Mouse (Mus musculus) mouse trophoblast stem cell (cell line): ENCODE results near the gene Tle6.

Experiments
- in situ Hi-C, 2 experiments: fragments of 300-500 bp; cut with MseI, MboI; formaldehyde crosslinking; loops; 2 replicates in 1 of 2; 3 replicates in 1 of 2; pipeline ENCODE4 v1.15.1; 2025

Tle6 gene

DNA sequence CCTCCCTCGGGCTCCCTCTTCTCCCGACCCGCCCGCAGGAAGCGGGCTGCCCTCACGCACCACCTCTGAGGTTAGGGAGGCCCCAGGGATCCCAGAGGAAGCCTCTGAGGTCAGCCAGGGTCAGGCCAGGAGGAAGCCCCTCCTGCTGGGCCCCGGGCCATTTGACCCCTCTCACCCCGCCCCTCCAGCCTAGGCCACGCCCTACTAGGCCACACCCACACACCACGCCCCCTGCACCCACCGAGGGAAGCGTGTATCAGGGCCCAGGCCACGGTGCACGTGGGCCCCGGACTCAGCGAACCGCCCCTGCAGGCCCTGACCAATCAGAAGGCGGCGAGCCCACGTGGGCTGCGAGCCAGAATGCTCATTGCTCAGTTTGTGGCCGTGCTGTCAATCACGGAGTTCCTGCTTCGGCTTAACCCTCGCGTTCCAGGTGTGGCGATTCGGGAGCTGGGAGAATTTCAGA lies at the start of gene Tle6:
Gene Tle6, minus strand, starts transcription at position 336 of the 466 bp plus-strand sequence.
- in situ Hi-C loops, result loop anchor here (5.0 kb wide), 2 partner anchors 38 to 48 kb away; no protein-coding TSS in a partner anchor

DNA sequence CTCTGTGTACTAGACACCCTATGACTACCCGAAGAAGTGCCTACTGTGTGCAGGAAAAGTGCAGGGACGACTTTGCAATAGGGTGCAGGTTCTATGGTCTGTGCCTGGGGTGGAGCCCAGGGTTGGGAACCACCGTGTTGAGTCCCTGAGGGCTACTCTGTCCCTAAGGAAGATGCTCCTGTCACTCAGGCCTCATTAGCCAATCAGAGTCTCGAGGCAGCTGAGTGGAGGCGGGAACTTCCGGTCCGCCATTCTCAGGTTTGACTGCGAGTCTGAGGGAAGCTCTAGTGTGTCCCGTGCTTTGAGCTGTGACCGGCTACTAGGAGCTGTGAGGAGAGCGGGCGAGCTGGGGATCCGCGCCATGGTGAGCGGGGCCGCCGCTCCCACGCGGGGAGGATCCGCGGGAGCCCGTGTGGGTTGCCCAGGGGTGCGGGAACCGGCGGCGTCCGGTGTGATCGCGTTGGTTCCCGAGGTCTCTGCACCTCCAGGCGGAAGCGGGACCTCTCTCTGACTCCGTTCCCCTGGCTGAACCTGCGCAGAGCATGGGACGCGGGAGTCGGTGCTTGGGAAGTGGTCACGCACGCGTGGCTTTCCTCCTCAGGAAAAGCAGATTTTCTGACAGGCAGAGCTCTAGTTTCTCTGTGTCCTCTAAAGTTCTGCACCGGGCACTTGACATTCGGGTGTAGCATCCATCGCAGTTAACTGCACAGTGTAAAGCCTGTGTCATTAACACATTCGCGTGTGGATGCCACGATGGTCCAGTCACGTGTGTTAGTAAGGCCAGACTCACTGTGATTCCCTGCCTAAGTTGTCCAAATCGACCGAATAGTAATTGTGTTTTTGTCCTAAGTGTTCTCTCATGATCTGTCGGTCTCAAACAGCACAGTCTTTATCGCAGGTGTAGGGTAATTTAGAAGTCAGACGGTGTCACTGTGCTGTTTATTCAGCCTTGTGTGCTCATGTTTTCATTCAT lies 48.2 kb upstream of the Tle6 start, which contains the start of gene Gm10778:
Gene Gm10778, plus strand, starts transcription at position 257 of the 973 bp plus-strand sequence.
- in situ Hi-C loops, result loop anchor here (25.0 kb wide), 3 partner anchors 388 to 988 kb away; partner anchors contain the start of genes Zfp873 (in 2 of the 2) and Tdg (in 1 of the 2)

DNA sequence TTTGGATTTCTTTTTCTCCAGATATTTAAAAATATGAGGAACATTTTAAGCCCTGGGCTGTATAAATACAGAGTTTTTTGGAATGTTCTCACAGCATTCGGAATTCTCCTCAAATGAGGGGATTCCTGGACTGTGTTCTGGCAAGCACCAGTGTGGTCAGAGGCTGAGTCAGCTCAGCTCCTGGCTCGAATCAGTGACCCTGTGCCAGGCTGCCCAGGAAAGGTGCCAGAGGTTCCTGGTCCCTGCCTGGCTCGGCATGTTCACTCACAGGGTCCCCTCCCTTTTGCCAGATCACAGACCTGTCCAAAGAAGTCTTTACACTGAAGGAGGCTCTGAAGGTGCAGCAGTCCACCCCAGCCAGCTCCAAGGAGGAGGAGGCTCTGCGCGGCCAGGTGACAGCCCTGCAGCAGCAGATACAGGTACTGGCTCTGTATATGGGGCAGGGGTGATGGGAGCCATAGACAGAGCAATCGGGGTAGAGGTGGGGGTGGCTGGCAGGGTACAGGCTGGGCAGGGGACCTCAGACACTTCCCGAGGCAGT lies 45.2 kb upstream of the Tle6 start:
- in situ Hi-C loops, result loop anchor here (25.0 kb wide), 3 partner anchors 391 to 991 kb away; partner anchors contain the start of genes Zfp873 (in 2 of the 2) and Tdg (in 1 of the 2)

DNA sequence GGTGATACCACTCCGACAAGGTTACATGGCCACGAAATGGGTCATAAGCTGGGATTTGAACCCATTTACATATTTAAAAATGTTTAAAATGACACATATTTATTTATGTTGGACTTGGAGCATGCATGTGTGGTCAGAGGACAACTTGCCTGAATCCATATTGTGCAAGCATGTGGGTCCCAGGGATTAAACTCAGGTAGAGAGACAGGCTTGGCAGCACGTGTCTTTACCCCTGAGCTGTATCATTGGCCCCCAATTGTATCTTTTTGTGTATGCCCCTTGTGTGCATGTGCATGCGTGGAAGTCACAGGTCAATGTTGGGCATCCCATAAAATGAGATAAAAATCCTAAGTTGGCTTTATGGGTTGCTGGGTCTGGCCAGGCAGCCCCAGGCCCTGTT lies 44.5 kb upstream of the Tle6 start:
- in situ Hi-C loops, result loop anchor here (25.0 kb wide), 3 partner anchors 392 to 992 kb away; partner anchors contain the start of genes Zfp873 (in 2 of the 2) and Tdg (in 1 of the 2)

DNA sequence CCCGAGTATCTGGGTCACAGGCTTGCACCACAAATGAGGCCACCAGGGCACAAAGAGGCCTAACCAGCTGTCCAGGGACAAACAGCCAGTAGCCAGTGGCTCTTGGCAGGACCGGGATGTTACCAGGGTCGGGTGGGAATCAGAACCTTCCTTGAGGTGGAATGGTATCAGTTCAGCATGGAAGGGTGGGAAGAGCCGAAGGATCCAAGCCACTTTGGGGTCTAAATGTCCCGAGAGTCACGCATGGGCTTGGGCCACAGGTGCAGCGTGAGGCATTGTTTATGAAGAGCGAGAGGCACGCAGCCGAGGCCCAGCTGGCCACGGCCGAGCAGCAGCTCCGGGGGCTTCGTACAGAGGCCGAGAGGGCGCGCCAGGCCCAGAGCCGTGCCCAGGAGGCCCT lies 43.8 kb upstream of the Tle6 start:
- in situ Hi-C loops, result loop anchor here (25.0 kb wide), 3 partner anchors 393 to 993 kb away; partner anchors contain the start of genes Zfp873 (in 2 of the 2) and Tdg (in 1 of the 2)

DNA sequence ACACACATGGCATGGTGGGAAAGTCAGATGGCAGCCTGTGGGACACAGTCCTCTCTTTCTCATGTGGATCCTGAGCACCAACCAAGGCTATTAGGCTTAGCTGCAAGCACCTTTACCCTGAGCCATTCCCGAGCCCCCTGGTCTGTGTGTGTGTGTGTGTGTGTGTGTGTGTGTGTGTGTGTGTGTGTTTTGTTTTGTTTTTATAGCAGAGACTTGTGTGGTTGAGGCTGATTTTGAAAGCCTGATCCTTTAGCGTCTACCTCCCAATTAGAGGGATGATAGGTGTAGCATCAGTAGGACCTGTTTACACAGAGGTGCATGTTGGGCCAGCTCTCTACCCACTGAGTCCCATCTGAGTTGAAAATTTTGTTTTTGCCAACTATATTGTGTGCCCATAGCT lies 43.3 kb upstream of the Tle6 start:
- in situ Hi-C loops, result loop anchor here (25.0 kb wide), 3 partner anchors 393 to 993 kb away; partner anchors contain the start of genes Zfp873 (in 2 of the 2) and Tdg (in 1 of the 2)

DNA sequence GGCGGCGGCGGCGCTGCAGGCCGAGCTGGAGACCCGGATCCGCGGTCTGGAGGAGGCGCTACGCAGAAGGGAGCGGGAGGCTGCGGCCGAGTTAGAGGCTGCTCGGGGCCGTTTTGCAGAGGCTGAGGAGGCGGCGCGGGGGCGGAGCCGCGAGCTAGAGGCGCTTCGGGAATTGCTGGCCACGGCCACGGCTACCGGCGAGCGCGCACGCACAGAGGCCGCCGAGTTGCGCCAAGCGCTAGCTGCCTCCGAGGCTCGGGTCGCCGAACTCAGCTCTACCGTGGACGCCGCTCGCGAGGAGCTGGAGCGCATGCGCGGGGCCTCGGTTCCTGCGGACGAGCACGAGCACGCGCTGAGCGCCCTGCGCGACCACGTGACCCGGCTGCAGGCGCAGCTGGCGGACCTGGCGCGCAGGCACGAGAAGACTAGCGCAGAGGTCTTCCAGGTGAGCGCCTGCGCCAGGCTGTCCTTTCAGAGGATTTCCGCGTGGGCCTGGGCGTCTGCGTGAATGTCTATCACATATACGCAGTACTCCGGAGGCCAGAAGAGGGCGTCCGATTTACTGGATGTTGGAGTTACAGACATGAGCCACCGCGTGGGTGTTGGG lies 42.7 kb upstream of the Tle6 start:
- in situ Hi-C loops, result loop anchor here (25.0 kb wide), 3 partner anchors 394 to 994 kb away; partner anchors contain the start of genes Zfp873 (in 2 of the 2) and Tdg (in 1 of the 2)

DNA sequence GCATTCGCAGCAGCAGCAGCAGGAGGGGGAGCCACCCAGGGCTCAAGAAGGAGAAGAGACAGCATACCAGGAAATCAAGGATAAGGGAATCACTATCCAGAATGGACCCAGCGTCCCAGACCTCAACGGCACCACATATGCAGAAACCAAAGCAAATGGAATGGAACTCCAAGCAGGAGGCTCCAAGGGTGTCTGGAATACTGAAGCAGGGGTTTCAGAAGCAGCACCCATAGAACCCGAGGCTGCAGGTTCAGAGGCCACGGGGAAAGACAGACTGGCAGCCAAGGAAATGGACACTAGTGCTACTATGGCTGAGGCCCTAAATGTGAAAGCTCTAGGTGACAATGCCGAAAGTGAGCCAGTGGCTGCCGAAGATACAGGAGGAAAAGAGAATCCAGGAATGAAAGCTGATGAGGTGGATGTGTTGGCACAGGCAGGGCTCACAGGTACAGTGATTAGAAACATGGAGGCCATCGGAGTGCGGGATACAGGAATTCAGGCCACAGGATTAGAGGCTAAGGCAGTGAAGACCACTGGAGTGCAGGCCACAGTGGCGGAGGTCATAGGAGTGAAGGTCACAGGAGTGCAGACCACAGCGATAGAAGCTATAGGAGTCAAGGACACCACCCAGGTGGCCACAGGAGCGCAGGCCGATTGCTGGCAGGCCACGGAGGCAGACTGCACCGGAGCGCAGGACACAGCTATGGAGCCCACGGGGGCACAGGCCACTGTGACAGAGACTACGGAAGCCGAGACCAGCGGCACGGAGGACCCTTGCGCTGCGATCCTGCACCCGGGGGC lies 42.0 kb upstream of the Tle6 start:
- in situ Hi-C loops, result loop anchor here (25.0 kb wide), 3 partner anchors 394 to 994 kb away; partner anchors contain the start of genes Zfp873 (in 2 of the 2) and Tdg (in 1 of the 2)

DNA sequence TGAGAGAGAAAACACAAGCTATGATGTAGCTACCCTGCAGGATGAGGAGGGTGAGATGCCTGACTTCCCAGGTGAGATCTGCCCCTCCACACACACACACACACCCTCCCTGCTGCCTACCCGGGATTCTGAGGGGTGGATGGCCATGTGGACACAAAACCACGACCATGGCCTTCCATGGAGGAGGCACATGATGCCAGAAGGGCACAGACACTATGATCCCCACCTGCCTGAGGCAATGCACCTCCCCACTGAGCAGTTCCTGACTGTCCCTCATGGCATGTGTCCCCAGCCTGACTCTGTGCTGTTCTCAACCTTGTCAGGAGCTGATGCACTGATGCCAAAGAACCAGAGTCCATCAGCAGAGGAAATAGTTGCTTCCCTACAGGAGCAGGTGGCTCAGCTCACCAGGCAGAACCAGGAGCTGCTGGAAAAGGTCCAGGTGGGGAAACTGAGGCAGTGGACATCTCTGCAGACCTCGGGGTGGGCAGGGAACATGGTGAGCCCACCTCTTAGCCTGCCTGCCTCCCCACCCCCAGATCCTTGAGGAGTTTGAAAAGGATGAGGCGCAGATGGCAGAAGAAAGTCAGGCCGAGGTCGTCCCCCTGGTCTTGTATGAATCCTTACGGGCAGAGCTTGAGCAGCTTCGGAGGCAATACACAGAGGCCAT lies 41.2 kb upstream of the Tle6 start:
- in situ Hi-C loops, result loop anchor here (25.0 kb wide), 3 partner anchors 395 to 995 kb away; partner anchors contain the start of genes Zfp873 (in 2 of the 2) and Tdg (in 1 of the 2)

DNA sequence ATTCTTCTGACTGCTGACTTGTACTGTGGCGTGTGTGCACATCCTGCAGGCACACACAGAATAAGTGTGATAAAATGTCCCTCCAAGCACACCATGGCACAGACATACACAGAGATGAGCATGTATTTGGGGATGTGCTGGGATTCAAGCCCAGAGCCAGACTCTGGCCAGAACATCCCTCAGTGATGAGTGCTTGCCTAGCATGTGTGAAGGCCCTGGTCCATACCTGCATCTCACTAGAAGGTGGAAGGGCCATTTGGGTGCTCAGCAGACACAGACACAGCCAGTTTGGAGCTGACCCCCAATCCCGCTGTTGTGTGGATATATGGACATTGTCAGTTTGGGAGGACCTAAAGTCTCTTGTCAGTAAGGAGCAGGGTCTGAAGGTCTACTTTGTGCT lies 40.7 kb upstream of the Tle6 start:
- in situ Hi-C loops, result loop anchor here (25.0 kb wide), 3 partner anchors 396 to 996 kb away; partner anchors contain the start of genes Zfp873 (in 2 of the 2) and Tdg (in 1 of the 2)

DNA sequence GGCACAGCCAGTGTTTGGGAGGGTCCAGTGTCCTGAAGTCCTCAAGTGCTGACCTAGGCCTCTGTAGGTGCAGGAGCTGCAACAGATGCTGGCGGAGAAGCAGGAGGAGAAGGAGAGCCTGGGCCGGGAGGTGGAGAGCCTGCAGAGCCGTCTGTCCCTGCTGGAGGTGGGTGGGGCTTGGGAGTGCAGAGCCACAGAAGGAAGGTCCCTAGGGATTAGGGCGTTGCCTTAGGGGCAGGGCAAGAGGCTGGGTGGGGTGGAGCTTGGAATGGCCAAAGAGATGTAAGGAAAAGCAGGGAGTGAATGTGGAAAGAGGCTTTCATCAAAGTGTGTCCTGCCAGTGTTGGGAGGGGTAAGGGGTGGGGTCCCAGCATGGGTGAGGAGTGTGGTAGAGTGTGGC lies 40.0 kb upstream of the Tle6 start:
- in situ Hi-C loops, result loop anchor here (25.0 kb wide), 3 partner anchors 396 to 996 kb away; partner anchors contain the start of genes Zfp873 (in 2 of the 2) and Tdg (in 1 of the 2)

DNA sequence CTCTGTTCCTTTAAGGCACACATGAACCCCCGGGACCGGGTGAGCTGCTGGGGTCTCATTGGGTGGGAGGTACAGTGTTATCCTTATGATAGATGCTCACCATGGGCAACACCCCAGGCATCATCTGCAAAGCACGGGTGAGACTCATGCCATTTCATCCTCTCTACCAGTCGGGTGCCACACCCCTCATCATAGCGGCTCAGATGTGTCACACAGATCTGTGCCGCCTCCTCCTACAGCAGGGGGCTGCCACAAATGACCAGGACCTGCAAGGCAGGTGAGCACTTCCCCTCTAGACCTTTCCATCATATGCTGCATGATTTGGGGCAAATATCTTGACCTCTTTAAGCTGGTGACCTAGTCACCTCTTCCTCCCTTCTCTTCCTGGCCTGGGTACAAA lies 37.2 kb upstream of the Tle6 start:
- in situ Hi-C loops, result loop anchor here (25.0 kb wide), 3 partner anchors 399 to 999 kb away; partner anchors contain the start of genes Zfp873 (in 2 of the 2) and Tdg (in 1 of the 2)

DNA sequence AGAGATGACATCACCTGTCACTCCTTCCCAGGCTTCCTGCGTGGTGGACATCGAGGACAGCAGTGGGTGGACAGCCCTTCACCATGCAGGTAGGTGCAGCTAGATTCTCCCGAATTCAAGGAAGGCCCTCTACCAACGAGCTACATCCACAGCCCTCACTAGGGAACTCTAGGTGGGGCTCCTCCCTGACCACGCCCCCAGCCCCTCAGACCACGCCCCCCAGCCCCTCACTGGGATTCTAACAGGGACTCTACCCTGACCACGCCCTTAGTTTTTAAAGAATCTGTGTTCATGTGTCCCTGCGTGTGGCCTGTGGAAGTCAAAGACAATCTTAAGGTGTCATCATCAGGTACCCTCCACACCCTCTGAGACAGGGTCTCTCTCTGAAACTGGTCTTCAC lies 35.5 kb upstream of the Tle6 start:
- in situ Hi-C loops, result loop anchor here (25.0 kb wide), 3 partner anchors 401 to 1001 kb away; partner anchors contain the start of genes Zfp873 (in 2 of the 2) and Tdg (in 1 of the 2)

DNA sequence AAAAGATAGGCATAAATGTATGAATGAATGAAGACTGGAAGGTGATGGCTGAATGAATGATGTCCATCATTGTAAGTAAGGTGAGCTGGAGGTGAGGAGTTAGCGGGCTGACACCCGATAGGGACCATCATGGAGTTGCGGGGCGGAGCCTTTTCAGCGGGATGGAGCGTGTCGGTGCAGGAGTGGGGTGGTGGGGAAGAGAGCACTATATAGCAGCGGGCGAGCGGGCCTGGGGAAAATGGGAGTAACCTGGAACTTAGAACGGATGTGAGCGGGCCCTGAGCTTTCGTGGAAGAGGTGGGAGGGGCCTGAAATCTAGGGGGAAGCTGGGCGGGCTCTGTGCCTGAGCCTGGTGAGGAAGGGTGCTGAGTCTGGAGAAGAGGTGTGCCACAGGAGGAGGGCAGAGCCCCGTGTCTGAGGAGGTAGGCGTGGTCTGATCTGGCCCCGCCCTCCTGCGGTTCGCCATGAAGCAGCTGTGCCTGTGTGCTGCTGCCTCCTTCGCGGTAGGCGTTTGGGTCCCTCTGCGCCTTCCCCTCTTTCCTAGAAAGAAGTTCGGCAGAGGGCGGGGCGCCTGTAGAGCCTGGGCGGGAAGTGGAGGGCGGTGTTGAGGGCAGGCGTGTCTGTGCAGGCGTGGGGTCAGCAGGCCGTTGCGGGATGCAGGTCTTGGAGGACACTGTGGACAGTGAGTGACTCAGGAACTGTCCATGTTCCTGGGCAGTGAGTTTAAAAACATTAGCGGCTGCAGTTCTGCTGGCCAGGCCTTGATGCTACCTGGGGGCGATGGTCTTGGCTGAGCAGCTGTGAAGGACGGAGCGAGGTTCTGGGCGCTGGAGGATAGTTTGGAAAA lies 32.6 kb upstream of the Tle6 start:
- in situ Hi-C loops, result loop anchor here (25.0 kb wide), 3 partner anchors 404 to 1004 kb away; partner anchors contain the start of genes Zfp873 (in 2 of the 2) and Tdg (in 1 of the 2)

DNA sequence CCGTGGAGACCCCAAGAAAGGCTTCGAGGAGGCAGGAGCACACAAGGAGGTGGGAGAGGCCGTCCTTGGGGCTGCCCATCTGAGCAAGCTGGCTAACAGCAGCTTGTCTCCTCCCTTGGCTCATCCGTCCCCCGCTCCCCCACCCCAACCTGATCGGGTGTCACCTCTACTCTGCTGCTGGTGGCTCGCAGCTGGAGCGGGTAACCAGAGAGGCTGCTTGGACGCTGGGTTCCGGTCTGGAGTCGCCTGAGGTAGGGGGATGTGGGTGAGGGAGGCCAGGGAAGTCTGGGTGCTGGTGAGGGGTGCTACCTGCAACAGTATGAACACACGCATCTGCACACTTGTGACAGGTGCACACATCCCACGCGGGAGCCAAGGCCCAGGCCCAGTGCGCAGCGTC lies 27.5 kb upstream of the Tle6 start, which contains the start of gene Ankrd24:
Gene Ankrd24, plus strand, starts transcription at position 151 of the 400 bp plus-strand sequence.
- in situ Hi-C loops, result loop anchor here (25.0 kb wide), 3 partner anchors 409 to 1009 kb away; partner anchors contain the start of genes Zfp873 (in 2 of the 2) and Tdg (in 1 of the 2)

DNA sequence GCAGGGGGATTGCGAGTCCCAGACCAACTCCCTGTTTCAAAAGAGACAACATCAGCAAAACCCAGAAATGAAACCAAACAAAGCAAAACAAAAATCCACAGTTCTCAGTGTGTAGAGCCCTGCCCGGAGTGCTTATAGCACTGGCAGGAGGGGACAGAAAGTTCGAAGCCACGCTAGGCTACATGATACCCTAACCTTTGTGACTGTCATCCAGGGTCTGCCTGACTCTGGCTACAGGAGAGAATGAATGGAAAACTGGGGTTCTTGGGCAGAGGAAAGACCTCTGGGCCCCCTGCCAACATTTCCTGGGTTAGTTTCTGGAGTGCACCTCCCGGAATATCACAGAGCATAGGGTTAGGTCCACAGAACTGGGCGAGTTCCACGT lies 27.0 kb upstream of the Tle6 start:
- in situ Hi-C loops, result loop anchor here (25.0 kb wide), 3 partner anchors 409 to 1009 kb away; partner anchors contain the start of genes Zfp873 (in 2 of the 2) and Tdg (in 1 of the 2)

DNA sequence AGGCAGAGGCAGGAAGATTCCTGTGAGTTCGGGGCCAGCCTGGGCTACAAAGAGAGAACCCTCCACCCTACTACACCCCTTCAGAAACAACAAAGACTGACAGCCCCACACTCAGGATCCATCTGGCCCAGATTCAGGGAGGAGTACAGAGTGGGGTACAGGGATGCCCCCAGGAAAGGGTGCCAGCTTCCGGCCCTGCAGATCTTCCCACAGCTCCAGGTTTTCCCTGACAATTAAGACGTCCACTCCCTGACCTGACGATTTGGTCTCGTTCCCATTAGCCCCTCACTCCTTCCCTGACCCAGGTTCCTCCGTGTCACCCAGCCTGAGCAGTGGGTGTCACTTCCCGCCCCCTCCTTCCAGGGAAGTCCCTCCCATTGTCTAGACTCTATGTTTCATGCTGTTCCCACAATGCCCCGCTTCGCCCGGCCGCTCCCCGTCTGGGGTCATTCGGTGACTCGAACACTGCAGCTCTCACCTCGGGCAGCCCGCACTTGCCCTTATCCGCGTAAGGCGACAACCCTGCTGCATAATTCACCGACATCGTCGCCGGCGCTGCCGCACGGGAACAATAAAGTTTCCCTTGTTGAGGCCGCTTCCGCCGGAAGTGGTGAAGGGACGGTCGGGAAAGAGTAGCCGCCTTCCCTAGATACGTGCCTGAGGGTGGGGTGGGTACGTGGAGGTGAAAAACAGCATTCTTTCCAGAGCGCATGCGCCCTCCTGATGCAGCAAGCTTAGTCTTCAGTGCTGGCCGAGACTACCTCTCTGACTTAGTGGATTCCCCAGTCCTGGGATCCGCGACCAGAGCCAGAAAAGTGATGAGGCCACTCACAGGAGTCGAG lies 26.3 kb upstream of the Tle6 start, which contains the start of gene Sirt6:
Gene Sirt6, minus strand, starts transcription at position 804 of the 842 bp plus-strand sequence.
- in situ Hi-C loops, result loop anchor here (25.0 kb wide), 3 partner anchors 410 to 1010 kb away; partner anchors contain the start of genes Zfp873 (in 2 of the 2) and Tdg (in 1 of the 2)
